Mouse (Mus musculus) olfactory bulb, adult 2 months (tissue): Measurements from ENCODE around the gene Izumo4. TPM values are rescaled to one million over a fixed set of nuclear protein-coding genes. Genes with fewer than 3 reads are reported as not detected.
A peak's percentile ranks its signal among the peaks of the same experiment; 100 is the strongest.

Experiments
- H3K27ac ChIP-seq: fragments of 200-500 bp; 2 replicates; pipeline ENCODE4 v1.5.1; 2012; ENCODE audit warnings: low read depth, low read length; ENCODE audit not compliant: insufficient read depth
- H3K4me1 ChIP-seq: fragments of 200-500 bp; 2 replicates; pipeline ENCODE4 v1.6.1; 2012; ENCODE audit warnings: low read length; ENCODE audit not compliant: control insufficient read depth, insufficient read depth
- H3K4me3 ChIP-seq: fragments of 200-500 bp; 2 replicates; pipeline ENCODE4 v1.5.1; 2012; ENCODE audit warnings: mild to moderate bottlenecking, low read depth, low read length, moderate library complexity; ENCODE audit not compliant: insufficient read depth
- CTCF ChIP-seq: fragments of 200-500 bp; IDR thresholded peaks from 2 replicates; pipeline ENCODE4 v1.5.1; 2012; ENCODE audit warnings: low read depth, mild to moderate bottlenecking, low read length, moderate library complexity; ENCODE audit not compliant: insufficient read depth
- POLR2A ChIP-seq: fragments of 200-500 bp; IDR thresholded peaks from 2 replicates; pipeline ENCODE4 v1.6.1; 2012; ENCODE audit warnings: mild to moderate bottlenecking, low read depth, low read length, moderate library complexity; ENCODE audit not compliant: insufficient read depth
- WGBS: fragments of 180-500 bp; shearing (Covaris S2); methylation state at CpG from one replicate; pipeline ENCODE4 v1.1.7; 2018; 5-methylcytosine and 5-hydroxymethylcytosine counted together
- polyA plus RNA-seq: library from polyadenylated mRNA; stranded (reverse); fragments of >200 nt; gene quantifications from 2 replicates; pipeline ENCODE4 v1.2.4, GENCODE M21; 2012; ENCODE audit warnings: low replicate concordance; ENCODE audit not compliant: missing spikeins, insufficient read depth, insufficient read length

Gene Izumo4
- polyA plus RNA-seq, 1 experiment = not detected

DNA sequence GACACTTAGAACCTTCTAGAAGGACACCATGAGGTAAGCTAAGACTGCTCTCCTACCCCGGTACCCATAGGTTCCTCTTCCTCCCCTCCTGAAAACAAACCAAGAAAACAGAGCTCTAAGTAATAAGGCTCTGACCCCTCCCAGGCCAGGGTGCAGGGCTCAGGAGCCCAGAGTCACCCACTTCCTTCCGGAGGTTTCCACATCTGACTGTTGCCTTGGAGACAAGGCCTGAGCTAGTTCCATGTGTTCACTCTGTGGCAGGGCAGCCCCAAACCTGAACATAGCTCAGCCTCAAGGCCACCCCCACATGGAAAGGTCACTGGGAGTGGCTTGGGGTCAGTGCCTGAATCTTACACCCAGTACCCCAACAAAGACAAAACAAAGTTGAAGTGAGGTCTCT, 6.8 kb upstream of the Izumo4 start:
- H3K27ac ChIP-seq = no peak overlapping the region
- peaks cover 12% of the 10 kb centered on the region for H3K4me1 ChIP-seq
- no peak for TF ChIP-seq POLR2A
- TF ChIP-seq CTCF = no peak
- no peak overlapping the region for H3K4me3 ChIP-seq
- WGBS = 64% methylated on average over 2 of the region's 2 CpGs

DNA sequence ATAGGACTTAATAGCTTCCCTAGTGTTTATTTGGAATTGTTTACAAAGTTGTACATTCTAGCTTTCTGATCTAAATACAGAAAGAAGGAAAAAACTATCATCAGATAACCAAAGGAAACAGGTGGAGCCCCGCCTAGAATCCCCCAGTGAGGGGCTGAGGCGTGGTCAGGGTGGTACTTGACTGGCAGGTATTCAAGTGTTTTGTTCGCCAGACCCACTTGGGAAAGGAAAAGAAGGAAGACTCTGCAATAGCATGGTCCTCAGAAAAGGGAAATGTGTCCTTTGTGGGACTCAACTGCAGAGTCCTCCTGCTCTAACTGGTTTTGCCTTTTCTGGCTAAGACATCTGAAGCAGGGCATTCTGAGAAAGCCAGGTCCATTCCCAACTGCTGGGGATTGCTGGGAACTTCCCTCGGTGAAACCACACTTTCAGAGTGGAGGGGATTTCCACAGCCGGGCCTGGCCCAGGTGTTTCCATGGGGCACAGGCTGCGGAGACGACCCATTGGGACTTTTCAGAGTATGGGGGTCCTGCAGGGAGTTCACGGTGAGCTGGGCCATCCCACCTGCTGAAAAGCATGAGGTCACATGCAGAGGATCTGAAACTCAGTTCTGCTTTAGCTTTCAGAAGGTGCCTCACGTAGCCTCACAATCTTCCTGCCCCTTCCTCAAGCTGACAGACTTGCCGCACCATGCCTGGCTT, 6.0 kb upstream of the Izumo4 start:
- Histone ChIP-seq H3K27ac (peak overlapping the region; percentile 10; the same call in 1 of the 2 replicates), H3K4me3 (no peak overlapping the region), H3K4me1 (peaks cover 12% of the 10 kb centered on the region)
- 76% methylated on average over 10 of the region's 10 CpGs for WGBS
- no peak for TF ChIP-seq CTCF
- TF ChIP-seq POLR2A = no peak

DNA sequence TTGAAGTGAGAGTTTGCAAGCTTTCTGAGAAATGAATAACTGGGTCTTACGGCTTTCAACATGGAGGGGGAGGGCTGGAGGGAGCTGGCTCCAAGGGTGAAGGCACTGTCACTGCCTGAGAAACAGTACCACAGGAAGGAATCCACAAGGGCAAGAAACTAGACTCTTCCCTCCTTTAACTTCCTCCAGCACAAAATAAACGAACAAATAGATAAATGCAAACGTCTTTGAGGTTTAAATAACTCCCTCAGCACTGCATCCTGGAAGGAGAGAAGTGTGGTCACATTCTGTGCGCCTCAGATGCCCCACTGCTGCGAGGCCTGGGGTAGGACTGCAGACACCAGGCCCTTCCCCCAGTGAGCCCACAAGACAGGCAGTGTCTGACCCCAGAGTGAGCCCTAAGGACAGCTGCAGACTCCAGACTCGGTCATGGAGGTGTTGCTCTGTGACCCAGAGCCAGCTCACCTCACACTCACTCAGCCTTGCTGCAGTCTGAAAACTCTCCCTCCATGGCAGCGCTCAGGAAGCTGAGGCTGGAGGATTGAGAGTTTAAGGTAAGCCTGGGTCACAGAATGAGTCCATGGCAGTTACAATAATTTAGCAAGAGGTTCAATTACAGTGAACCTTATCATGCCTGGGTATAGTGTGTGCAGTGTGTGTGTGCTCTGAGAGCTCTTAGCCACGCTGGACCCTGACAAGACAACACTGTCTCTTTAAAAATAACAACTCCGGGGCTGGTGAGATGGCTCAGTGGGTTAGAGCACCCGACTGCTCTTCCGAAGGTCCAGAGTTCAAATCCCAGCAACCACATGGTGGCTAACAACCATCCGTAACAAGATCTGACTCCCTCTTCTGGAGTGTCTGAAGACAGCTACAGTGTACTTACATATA, 5.2 kb upstream of the Izumo4 start:
- Histone ChIP-seq H3K27ac (0 out of 2 replicates have a peak overlapping the region, but pooled peaks have one; percentile 10), H3K4me1 (peaks cover 12% of the 10 kb centered on the region), H3K4me3 (no peak overlapping the region)
- 75% methylated on average over 12 of the region's 12 CpGs for WGBS
- TF ChIP-seq CTCF (no peak), POLR2A (no peak)

DNA sequence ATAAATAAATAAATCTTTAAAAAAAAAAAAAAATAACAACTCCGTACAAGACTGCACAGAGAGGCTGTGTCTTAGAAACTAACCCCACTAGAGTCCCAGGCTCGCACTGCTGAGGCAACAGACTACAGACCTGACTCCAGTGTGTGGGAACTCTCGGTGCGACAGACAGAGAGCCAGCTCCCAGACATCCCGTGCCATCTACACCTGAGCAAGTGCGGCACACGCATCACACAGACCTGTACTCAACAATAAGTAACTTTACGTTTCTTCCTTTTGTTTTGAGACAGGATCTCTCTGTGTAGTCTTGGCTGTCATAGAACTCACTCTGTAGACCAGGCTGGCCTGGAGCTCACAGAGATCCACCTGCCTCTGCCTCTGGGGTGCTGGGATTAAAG, 4.6 kb upstream of the Izumo4 start:
- Histone ChIP-seq H3K4me1 (peaks cover 12% of the 10 kb centered on the region), H3K4me3 (no peak overlapping the region), H3K27ac (no peak overlapping the region)
- 93% methylated on average over 8 of the region's 8 CpGs for WGBS
- TF ChIP-seq POLR2A (no peak), CTCF (no peak)

DNA sequence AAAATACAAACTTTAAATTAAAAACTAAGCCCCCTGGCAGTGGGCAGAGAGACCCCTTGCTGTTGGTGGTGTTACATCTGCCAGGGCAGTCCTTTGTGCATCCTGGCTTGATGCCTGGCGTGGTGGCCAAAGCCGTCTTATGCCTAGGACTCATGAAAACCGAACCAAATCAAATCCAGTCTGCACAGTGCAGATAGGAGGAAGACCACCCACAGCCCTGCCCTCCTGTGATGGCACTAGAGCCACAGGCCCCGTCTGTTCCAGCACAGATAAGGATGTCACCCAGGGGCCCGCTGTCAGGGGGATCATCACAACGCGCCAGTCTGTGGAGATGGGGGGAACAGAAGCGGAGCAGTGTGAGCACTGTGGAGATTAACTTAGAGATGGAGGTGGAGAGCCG, 4.2 kb upstream of the Izumo4 start:
- no peak overlapping the region for H3K4me3 ChIP-seq
- TF ChIP-seq CTCF = no peak
- no peak for TF ChIP-seq POLR2A
- no peak overlapping the region for H3K27ac ChIP-seq
- 82% methylated on average over 9 of the region's 9 CpGs for WGBS
- H3K4me1 ChIP-seq = peaks cover 15% of the 10 kb centered on the region

DNA sequence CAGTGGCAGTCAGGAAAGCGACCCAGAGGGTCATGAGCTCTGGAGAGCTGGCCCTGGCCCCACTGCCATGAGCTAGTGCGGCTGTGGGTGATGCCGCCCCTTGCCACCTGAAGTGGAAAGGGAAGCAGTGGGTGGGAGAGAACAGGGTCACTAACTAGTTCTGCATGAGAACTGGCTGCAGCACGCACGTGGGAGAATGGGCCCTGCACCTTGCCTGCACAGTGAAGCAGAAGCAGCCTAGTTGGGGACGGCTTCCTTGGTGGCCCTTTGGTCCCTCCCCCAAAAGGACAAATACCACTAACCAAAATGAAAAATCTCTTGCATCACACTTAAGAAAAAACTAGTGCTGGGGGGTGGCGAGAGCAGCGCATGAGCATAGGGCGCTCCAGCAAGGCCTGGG, 3.4 kb upstream of the Izumo4 start:
- WGBS = 90% methylated on average over 9 of the region's 9 CpGs
- Histone ChIP-seq H3K27ac (no peak overlapping the region), H3K4me1 (peaks cover 16% of the 10 kb centered on the region), H3K4me3 (no peak overlapping the region)
- no peak for TF ChIP-seq CTCF
- TF ChIP-seq POLR2A = no peak

DNA sequence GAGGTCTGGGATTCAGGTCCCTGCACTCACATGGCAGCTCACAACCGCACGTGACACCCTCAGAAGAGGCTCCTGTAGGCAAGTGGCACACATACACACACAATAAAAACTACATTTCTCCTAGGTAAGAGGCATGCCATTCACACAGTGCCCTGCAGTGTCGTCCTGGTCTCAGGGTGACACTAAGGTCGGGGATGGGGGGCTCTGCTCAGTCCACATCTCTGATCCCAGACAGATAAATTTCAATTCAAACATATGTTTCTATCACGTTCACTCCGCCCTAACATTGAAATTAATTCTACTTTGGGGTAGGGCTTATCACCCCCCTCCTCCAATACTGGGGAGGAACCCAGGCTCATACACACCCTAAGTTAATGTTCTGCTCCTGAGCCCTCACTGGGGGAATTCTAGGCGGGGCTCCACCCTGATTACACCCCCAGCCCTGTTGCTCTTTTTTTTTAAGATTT, 1.9 kb upstream of the Izumo4 start:
- Histone ChIP-seq H3K27ac (no peak overlapping the region), H3K4me1 (peaks cover 15% of the 10 kb centered on the region), H3K4me3 (no peak overlapping the region)
- 91% methylated on average over 7 of the region's 7 CpGs for WGBS
- no peak for TF ChIP-seq CTCF
- TF ChIP-seq POLR2A = no peak

DNA sequence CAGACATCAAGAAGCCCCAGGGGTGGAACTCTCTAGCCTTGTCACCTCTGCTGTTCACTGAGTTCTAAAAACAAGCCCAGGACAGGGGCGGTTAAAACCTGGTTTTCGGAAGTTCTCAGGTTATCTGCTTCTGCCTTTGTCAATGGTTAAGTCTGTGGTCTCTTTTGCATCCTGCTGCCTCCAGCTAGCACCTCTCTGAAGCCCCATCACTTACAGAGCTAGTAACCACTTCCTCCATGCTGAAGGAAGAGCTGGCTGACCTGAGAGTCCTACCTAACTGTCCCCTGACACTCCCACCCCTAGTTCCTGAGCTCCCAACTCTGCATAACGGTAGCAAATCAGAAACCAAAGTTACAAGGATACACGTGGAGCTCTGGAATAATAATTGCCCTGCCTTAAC, 1.3 kb upstream of the Izumo4 start:
- TF ChIP-seq CTCF = no peak
- no peak for TF ChIP-seq POLR2A
- H3K4me1 ChIP-seq = peaks cover 12% of the 10 kb centered on the region
- no peak overlapping the region for H3K27ac ChIP-seq
- WGBS = 45% methylated on average over 4 of the region's 4 CpGs
- H3K4me3 ChIP-seq = no peak overlapping the region

DNA sequence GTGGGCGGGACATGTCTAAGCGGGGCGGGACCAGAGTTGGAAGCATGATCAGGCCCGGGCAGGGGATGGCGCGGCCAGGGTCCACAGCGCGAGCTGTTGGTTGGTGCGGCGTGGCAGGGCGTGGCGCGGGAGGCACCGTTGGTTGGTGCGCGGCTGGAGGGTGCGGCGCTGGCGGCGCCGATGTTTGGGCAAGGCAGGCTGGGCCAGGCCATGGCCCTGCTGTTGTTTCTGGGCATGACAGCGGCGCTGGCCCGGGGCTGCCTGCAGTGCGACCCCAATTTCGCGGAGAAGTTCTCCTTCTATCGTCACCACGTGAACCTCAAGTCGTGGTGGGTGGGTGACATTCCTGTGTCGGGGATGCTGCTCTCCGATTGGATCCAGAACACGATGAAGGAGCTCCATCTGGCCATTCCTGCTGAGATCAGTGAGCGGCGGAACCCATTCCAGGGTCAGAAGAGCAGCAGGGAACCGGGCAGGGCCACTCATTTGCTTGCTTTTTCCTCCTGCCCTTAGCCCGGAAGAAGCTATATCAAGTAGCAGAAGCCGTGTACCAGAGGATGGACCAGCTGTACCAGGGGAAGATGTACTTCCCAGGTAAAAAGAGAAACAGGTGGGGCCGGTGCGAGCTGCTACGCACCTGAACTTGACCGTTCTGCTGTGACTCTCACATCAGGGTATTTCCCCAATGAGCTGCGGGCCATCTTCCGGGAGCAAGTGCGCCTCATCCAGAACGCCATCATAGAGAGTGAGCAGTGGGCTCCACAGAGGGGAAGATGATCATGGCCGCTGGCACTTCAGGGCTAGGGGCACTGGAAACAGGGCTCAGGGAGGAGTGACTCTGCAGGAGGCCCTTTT, 779 bp downstream of the Izumo4 start:
- Histone ChIP-seq H3K4me3 (peak overlapping the region; percentile 71), H3K27ac (0 out of 2 replicates have a peak overlapping the region, but pooled peaks have one; percentile 12), H3K4me1 (peaks cover 7% of the 10 kb centered on the region)
- TF ChIP-seq POLR2A = 0 out of 2 replicates have a peak, but pooled peaks have one; percentile 31
- no peak for TF ChIP-seq CTCF
- WGBS = 4% methylated on average over 46 of the region's 47 CpGs
